Mouse (Mus musculus) kidney, postnatal 10 days (tissue): Measurements from ENCODE around the gene Ptpn22.

Experiments
- DNase-seq: peaks from one replicate; pipeline ENCODE4 v3.0.0; 2021; ENCODE audit warnings: mixed read lengths

Gene Ptpn22

GRCm38 (mm10) chr3:103944794-103945562, 85.4 kb downstream of the Ptpn22 start:
- DNase-seq: no peak

DNA sequence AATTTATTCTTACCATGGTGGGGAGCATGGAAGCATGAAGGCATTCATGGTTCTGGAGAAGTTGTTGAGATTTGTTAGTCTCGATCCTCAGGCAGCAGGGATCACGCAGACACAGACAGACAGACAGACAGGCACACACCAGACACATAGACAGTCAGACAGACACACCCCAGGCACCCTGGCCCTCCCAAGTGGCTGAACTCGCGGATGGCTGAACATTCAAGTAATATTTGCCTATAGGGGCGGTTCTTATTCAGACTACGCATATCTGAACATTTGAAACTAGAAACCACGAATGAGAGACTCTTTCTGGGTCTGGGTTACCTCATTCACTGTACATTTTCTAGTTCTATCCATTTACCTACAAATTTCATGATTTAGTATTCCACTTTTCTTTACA, 89.1 kb downstream of the Ptpn22 start:
- DNase-seq: no peak

GRCm38 (mm10) chr3:103960622-103961021, 101.0 kb downstream of the Ptpn22 start:
- DNase-seq: no peak
